Mouse (Mus musculus) liver, embryonic 13.5 days (tissue): ENCODE results near the gene Exosc7. TPM values are rescaled to one million over a fixed set of nuclear protein-coding genes. Genes with fewer than 3 reads are reported as not detected.

Source experiments
- ATAC-seq: fragments of 200-750 bp; cut with Nextera tagmentation; 2 replicates; pipeline ENCODE4 v1.8.0; 2017; ENCODE audit warnings: low read depth, mild to moderate bottlenecking, moderate number of reproducible peaks, moderate library complexity
- DNase-seq: peaks from one replicate; pipeline ENCODE4 v3.0.0; 2022
- H3K27ac ChIP-seq: fragments of 300-500 bp; sonication (generic); 2 replicates; pipeline ENCODE4 v1.5.1; 2015; ENCODE audit warnings: moderate library complexity, mild to moderate bottlenecking, inconsistent platforms
- H3K27me3 ChIP-seq: fragments of 300-500 bp; sonication (generic); 2 replicates; pipeline ENCODE4 v1.6.1; 2015; ENCODE audit warnings: mild to moderate bottlenecking, inconsistent platforms
- H3K36me3 ChIP-seq: fragments of 300-500 bp; sonication (generic); 2 replicates; pipeline ENCODE4 v1.6.1; 2015; ENCODE audit warnings: mild to moderate bottlenecking, inconsistent platforms
- H3K4me1 ChIP-seq: fragments of 300-500 bp; sonication (generic); replicated peaks from 2 replicates; pipeline ENCODE4 v1.6.1; 2015; ENCODE audit warnings: inconsistent platforms
- H3K4me2 ChIP-seq: fragments of 300-500 bp; sonication (generic); 2 replicates; pipeline ENCODE4 v1.6.1; 2015; ENCODE audit warnings: inconsistent platforms, mild to moderate bottlenecking, moderate library complexity
- H3K4me3 ChIP-seq: fragments of 300-500 bp; sonication (generic); replicated peaks from 2 replicates; pipeline ENCODE4 v1.5.1; 2015; ENCODE audit warnings: mild to moderate bottlenecking, inconsistent platforms
- H3K9ac ChIP-seq: fragments of 300-500 bp; sonication (generic); 2 replicates; pipeline ENCODE4 v1.6.1; 2015; ENCODE audit warnings: mild to moderate bottlenecking, inconsistent platforms
- H3K9me3 ChIP-seq: fragments of 300-500 bp; sonication (generic); replicated peaks from 2 replicates; pipeline ENCODE4 v1.6.1; 2016; ENCODE audit warnings: inconsistent platforms
- WGBS: fragments of 180-500 bp; shearing (Covaris S2); methylation state at CpG from one replicate; pipeline ENCODE4 v1.1.7; 2015; ENCODE audit not compliant: insufficient replicate concordance; 5-methylcytosine and 5-hydroxymethylcytosine counted together
- polyA plus RNA-seq: library from polyadenylated mRNA; unstranded; fragments of >200 nt; fragmentation: Nextera tagmentation; extraction: Ambion mirVana; gene quantifications from 2 replicates; pipeline ENCODE4 v1.2.1, GENCODE M21; 2015

Exosc7 gene
- polyA plus RNA-seq, 1 experiment from 2014 or later, result 109 TPM

- H3K4me1 ChIP-seq, result no peaks in the 10 kb centered on the region
- H3K4me3 ChIP-seq, result no peak overlapping the region
- H3K9ac ChIP-seq, result no peak overlapping the region
- WGBS, result 66% methylated on average over 4 of the region's 4 CpGs
- peaks cover 80% of the 10 kb centered on the region for H3K36me3 ChIP-seq
- H3K27me3 ChIP-seq, result no peaks in the 10 kb centered on the region
- H3K4me2 ChIP-seq, result no peak overlapping the region
- ATAC-seq (no peak), DNase-seq (no peak)
- H3K27ac ChIP-seq, result no peak overlapping the region
- H3K9me3 ChIP-seq, result peaks cover 11% of the 10 kb centered on the region
Measured at GRCm38 (mm10) chr9:123139887-123140614, 27.0 kb downstream of the Exosc7 start.

GRCm38 (mm10) chr9:123148430-123148829 is 35.4 kb downstream of the Exosc7 start:
- WGBS, result 75% methylated on average over 5 of the region's 5 CpGs
- no peak for DNase-seq

GRCm38 (mm10) chr9:123150241-123151020 is 37.4 kb downstream of the Exosc7 start, which contains the start of gene Clec3b:
Gene Clec3b, plus strand, starts transcription at chr9:123150946.
- no peak within 1 kb of the TSS for H3K27ac ChIP-seq
- no peak for ATAC-seq
- no peak within 1 kb of the TSS for H3K9ac ChIP-seq
- WGBS, result 67% methylated on average over 5 of the region's 5 CpGs
- no peaks in the 10 kb centered on the region for H3K36me3 ChIP-seq
- DNase-seq, result no peak
- no peaks in the 10 kb centered on the region for H3K4me1 ChIP-seq
- H3K4me3 ChIP-seq, result no peak within 1 kb of the TSS
- H3K9me3 ChIP-seq, result peaks cover 3% of the 10 kb centered on the region; the same call in 1 of the 2 replicates
- H3K4me2 ChIP-seq, result no peak within 1 kb of the TSS
- H3K27me3 ChIP-seq, result no peaks in the 10 kb centered on the region

More at GRCm38 (mm10) chr9:123148430-123148829, 35.4 kb downstream of the Exosc7 start:
- H3K27me3 ChIP-seq, result no peaks in the 10 kb centered on the region
- H3K9ac ChIP-seq, result no peak overlapping the region
- peaks cover 15% of the 10 kb centered on the region for H3K9me3 ChIP-seq
- no peak overlapping the region for H3K27ac ChIP-seq
- ATAC-seq, result no peak
- no peak overlapping the region for H3K4me3 ChIP-seq
- H3K4me2 ChIP-seq, result no peak overlapping the region
- H3K36me3 ChIP-seq, result peaks cover 9% of the 10 kb centered on the region
- no peaks in the 10 kb centered on the region for H3K4me1 ChIP-seq

- Histone ChIP-seq H3K4me2 (no peak overlapping the region), H3K9ac (no peak overlapping the region), H3K36me3 (no peaks in the 10 kb centered on the region), H3K27me3 (no peaks in the 10 kb centered on the region), H3K27ac (no peak overlapping the region), H3K4me1 (peaks cover 2% of the 10 kb centered on the region; the same call in 1 of the 2 replicates), H3K4me3 (no peak overlapping the region), H3K9me3 (no peaks in the 10 kb centered on the region)
- 29% methylated on average over 1 of the region's 1 CpGs for WGBS
- DNase-seq (no peak), ATAC-seq (no peak)
Measured at GRCm38 (mm10) chr9:123151561-123151960, 38.5 kb downstream of the Exosc7 start.

- DNase-seq (no peak), ATAC-seq (no peak)
- Histone ChIP-seq H3K9ac (no peak overlapping the region), H3K4me2 (no peak overlapping the region), H3K4me3 (no peak overlapping the region), H3K4me1 (peaks cover 6% of the 10 kb centered on the region; the same call in 1 of the 2 replicates), H3K27ac (no peak overlapping the region), H3K9me3 (no peaks in the 10 kb centered on the region), H3K27me3 (no peaks in the 10 kb centered on the region), H3K36me3 (no peaks in the 10 kb centered on the region)
- 29% methylated on average over 3 of the region's 3 CpGs for WGBS
Measured at GRCm38 (mm10) chr9:123152026-123152425, 39.0 kb downstream of the Exosc7 start.

- no peak overlapping the region for H3K9ac ChIP-seq
- ATAC-seq (no peak), DNase-seq (no peak)
- 67% methylated on average over 2 of the region's 2 CpGs for WGBS
- no peaks in the 10 kb centered on the region for H3K9me3 ChIP-seq
- H3K4me2 ChIP-seq, result no peak overlapping the region
- H3K27ac ChIP-seq, result no peak overlapping the region
- no peak overlapping the region for H3K4me3 ChIP-seq
- H3K36me3 ChIP-seq, result no peaks in the 10 kb centered on the region
- peaks cover 6% of the 10 kb centered on the region; the same call in 1 of the 2 replicates for H3K4me1 ChIP-seq
- H3K27me3 ChIP-seq, result no peaks in the 10 kb centered on the region
Measured at GRCm38 (mm10) chr9:123153121-123153520, 40.1 kb downstream of the Exosc7 start.

- peak overlapping the region; percentile 46 for H3K4me2 ChIP-seq
- ATAC-seq (peak; percentile 65), DNase-seq (peak; percentile 5)
- H3K27ac ChIP-seq, result no peak overlapping the region
- H3K4me1 ChIP-seq, result peaks cover 6% of the 10 kb centered on the region; the same call in 1 of the 2 replicates
- no peaks in the 10 kb centered on the region for H3K36me3 ChIP-seq
- H3K9ac ChIP-seq, result no peak overlapping the region
- 49% methylated on average over 30 of the region's 30 CpGs for WGBS
- no peaks in the 10 kb centered on the region for H3K9me3 ChIP-seq
- no peak overlapping the region for H3K4me3 ChIP-seq
- H3K27me3 ChIP-seq, result no peaks in the 10 kb centered on the region
Measured at GRCm38 (mm10) chr9:123156910-123157361, 43.9 kb downstream of the Exosc7 start.

- no peak overlapping the region for H3K9ac ChIP-seq
- H3K9me3 ChIP-seq, result no peaks in the 10 kb centered on the region
- peaks cover 6% of the 10 kb centered on the region; the same call in 1 of the 2 replicates for H3K4me1 ChIP-seq
- DNase-seq (no peak), ATAC-seq (no peak)
- H3K4me3 ChIP-seq, result no peak overlapping the region
- H3K27me3 ChIP-seq, result no peaks in the 10 kb centered on the region
- no peak overlapping the region for H3K4me2 ChIP-seq
- H3K27ac ChIP-seq, result no peak overlapping the region
- no peaks in the 10 kb centered on the region for H3K36me3 ChIP-seq
Measured at GRCm38 (mm10) chr9:123157699-123158098, 44.7 kb downstream of the Exosc7 start.

GRCm38 (mm10) chr9:123158125-123158836 is 45.3 kb downstream of the Exosc7 start:
- Histone ChIP-seq H3K4me2 (no peak overlapping the region), H3K36me3 (no peaks in the 10 kb centered on the region), H3K9me3 (no peaks in the 10 kb centered on the region), H3K9ac (no peak overlapping the region), H3K27ac (no peak overlapping the region), H3K27me3 (no peaks in the 10 kb centered on the region), H3K4me3 (no peak overlapping the region), H3K4me1 (peaks cover 6% of the 10 kb centered on the region; the same call in 1 of the 2 replicates)
- 44% methylated on average over 8 of the region's 8 CpGs for whole genome bisulfite sequencing
- DNase-seq (peak; percentile 20), ATAC-seq (no peak)

- no peak for ATAC-seq
Measured at GRCm38 (mm10) chr9:123159330-123159729, 46.3 kb downstream of the Exosc7 start.

GRCm38 (mm10) chr9:123161792-123162191 is 48.8 kb downstream of the Exosc7 start:
- Histone ChIP-seq H3K9me3 (no peaks in the 10 kb centered on the region), H3K27ac (no peak overlapping the region), H3K4me2 (no peak overlapping the region), H3K4me1 (peaks cover 1% of the 10 kb centered on the region; the same call in 1 of the 2 replicates), H3K36me3 (no peaks in the 10 kb centered on the region), H3K4me3 (no peak overlapping the region), H3K27me3 (no peaks in the 10 kb centered on the region), H3K9ac (no peak overlapping the region)
- DNase-seq, result no peak
- WGBS, result 60% methylated on average over 2 of the region's 2 CpGs
- ATAC-seq, result no peak

More at GRCm38 (mm10) chr9:123159330-123159729, 46.3 kb downstream of the Exosc7 start:
- no peak overlapping the region for H3K9ac ChIP-seq
- no peak overlapping the region for H3K4me3 ChIP-seq
- no peak overlapping the region for H3K27ac ChIP-seq
- no peaks in the 10 kb centered on the region for H3K9me3 ChIP-seq
- WGBS, result 42% methylated on average over 7 of the region's 7 CpGs
- peaks cover 6% of the 10 kb centered on the region; the same call in 1 of the 2 replicates for H3K4me1 ChIP-seq
- peak; percentile 37 for DNase-seq
- H3K36me3 ChIP-seq, result no peaks in the 10 kb centered on the region
- H3K4me2 ChIP-seq, result no peak overlapping the region
- H3K27me3 ChIP-seq, result no peaks in the 10 kb centered on the region
